Mouse (Mus musculus): ENCODE results near the gene D630045J12Rik. TPM values are rescaled to one million over a fixed set of nuclear protein-coding genes. Genes with fewer than 3 reads are reported as not detected.

The D630045J12Rik gene
- polyA plus RNA-seq, 1 experiment from 2014 or later, result 0.22 TPM

DNA sequence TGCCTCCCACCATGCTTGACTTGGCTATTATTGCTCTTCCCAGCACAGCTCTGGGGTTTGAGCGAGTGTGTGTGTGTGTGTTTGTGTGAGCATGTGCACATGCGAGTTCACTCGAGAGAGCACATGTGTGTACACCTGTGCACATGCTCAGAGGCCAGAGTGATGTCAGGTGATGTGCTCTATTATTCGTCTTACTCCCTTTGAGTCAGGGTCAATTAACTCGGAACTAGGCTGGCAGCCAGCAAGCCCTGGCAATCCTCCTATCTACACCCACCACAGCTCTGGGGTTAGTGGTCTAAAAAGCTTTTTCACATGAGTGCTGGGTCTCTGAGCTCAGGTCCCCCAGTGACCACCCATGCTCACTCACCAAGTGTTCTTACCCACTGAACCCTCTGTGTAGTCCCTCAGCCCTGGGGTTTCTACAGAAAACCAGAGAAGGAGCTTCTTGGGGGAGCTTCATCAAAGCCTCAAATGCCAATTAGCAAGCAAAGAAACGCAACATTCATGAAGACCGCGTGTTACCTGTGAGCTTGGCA is 11.4 kb downstream of the D630045J12Rik start:
- H3K9ac ChIP-seq, result no peak overlapping the region
- H3K4me1 ChIP-seq (replicated peaks), result no peaks in the 10 kb centered on the region
- no peak overlapping the region for H3K27ac ChIP-seq (replicated peaks)
- H3K9me3 ChIP-seq (replicated peaks), result no peaks in the 10 kb centered on the region
- no peaks in the 10 kb centered on the region for H3K36me3 ChIP-seq (replicated peaks)
- no peaks in the 10 kb centered on the region for H3K27me3 ChIP-seq
- ATAC-seq (ENCODE audit: insufficient read depth), result no peak
- no peak overlapping the region for H3K4me3 ChIP-seq (replicated peaks)
- WGBS (ENCODE audit: insufficient replicate concordance), result 65% methylated on average over 8 of the region's 8 CpGs
- no peak overlapping the region for H3K4me2 ChIP-seq

- H3K4me2 ChIP-seq, result no peak overlapping the region
- WGBS (ENCODE audit: insufficient replicate concordance), result 38% methylated on average over 4 of the region's 4 CpGs
- no peaks in the 10 kb centered on the region for H3K4me1 ChIP-seq (replicated peaks)
- no peak overlapping the region for H3K27ac ChIP-seq (replicated peaks)
- no peaks in the 10 kb centered on the region for H3K9me3 ChIP-seq (replicated peaks)
- H3K9ac ChIP-seq, result no peak overlapping the region
- no peaks in the 10 kb centered on the region for H3K36me3 ChIP-seq (replicated peaks)
- H3K4me3 ChIP-seq (replicated peaks), result no peak overlapping the region
- no peaks in the 10 kb centered on the region for H3K27me3 ChIP-seq
- no peak for ATAC-seq (ENCODE audit: insufficient read depth)
Observed at GRCm38 (mm10) chr6:38241508-38241907, 12.3 kb downstream of the D630045J12Rik start.

DNA sequence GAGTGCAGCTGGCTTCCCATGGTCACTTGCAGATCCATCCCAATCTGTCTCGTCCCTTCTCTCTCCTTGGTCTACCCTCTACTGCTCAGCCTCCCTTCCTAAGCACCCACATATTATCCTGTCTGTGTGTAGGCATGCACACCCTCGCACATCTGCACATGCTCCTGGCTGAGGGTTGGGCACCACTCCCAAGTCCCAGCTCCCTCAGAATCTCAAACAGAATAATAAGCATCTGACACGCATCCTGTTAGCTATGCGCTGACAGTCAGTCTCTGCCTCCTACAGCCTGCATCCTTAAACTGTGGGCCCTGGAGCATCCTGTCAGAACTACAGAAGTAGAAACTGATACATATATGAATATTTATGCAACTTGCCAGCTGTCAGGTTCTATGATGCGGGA is 13.2 kb downstream of the D630045J12Rik start:
- ATAC-seq (ENCODE audit: insufficient read depth), result no peak
- Histone ChIP-seq H3K4me3 (replicated peaks) (no peak overlapping the region), H3K27ac (replicated peaks) (no peak overlapping the region), H3K27me3 (no peaks in the 10 kb centered on the region), H3K4me2 (no peak overlapping the region), H3K4me1 (replicated peaks) (no peaks in the 10 kb centered on the region), H3K9me3 (replicated peaks) (no peaks in the 10 kb centered on the region), H3K9ac (no peak overlapping the region), H3K36me3 (replicated peaks) (no peaks in the 10 kb centered on the region)
- WGBS (ENCODE audit: insufficient replicate concordance), result 70% methylated on average over 5 of the region's 5 CpGs

- no peak overlapping the region for H3K27ac ChIP-seq (replicated peaks)
- H3K4me2 ChIP-seq, result no peak overlapping the region
- 63% methylated on average over 4 of the region's 4 CpGs for WGBS (ENCODE audit: insufficient replicate concordance)
- no peaks in the 10 kb centered on the region for H3K36me3 ChIP-seq (replicated peaks)
- H3K4me3 ChIP-seq (replicated peaks), result no peak overlapping the region
- H3K9me3 ChIP-seq (replicated peaks), result no peaks in the 10 kb centered on the region
- no peak for ATAC-seq (ENCODE audit: insufficient read depth)
- no peaks in the 10 kb centered on the region for H3K27me3 ChIP-seq
- no peak overlapping the region for H3K9ac ChIP-seq
- H3K4me1 ChIP-seq (replicated peaks), result no peaks in the 10 kb centered on the region
Observed at GRCm38 (mm10) chr6:38238382-38238781, 15.4 kb downstream of the D630045J12Rik start.

GRCm38 (mm10) chr6:38235991-38236658 is 17.7 kb downstream of the D630045J12Rik start:
- H3K4me2 ChIP-seq, result no peak overlapping the region
- H3K9me3 ChIP-seq (replicated peaks), result no peaks in the 10 kb centered on the region
- H3K4me1 ChIP-seq (replicated peaks), result no peaks in the 10 kb centered on the region
- no peak overlapping the region for H3K4me3 ChIP-seq (replicated peaks)
- ATAC-seq (ENCODE audit: insufficient read depth), result no peak
- H3K27me3 ChIP-seq, result no peaks in the 10 kb centered on the region
- 67% methylated on average over 7 of the region's 7 CpGs for WGBS (ENCODE audit: insufficient replicate concordance)
- no peaks in the 10 kb centered on the region for H3K36me3 ChIP-seq (replicated peaks)
- no peak overlapping the region for H3K27ac ChIP-seq (replicated peaks)
- no peak overlapping the region for H3K9ac ChIP-seq

DNA sequence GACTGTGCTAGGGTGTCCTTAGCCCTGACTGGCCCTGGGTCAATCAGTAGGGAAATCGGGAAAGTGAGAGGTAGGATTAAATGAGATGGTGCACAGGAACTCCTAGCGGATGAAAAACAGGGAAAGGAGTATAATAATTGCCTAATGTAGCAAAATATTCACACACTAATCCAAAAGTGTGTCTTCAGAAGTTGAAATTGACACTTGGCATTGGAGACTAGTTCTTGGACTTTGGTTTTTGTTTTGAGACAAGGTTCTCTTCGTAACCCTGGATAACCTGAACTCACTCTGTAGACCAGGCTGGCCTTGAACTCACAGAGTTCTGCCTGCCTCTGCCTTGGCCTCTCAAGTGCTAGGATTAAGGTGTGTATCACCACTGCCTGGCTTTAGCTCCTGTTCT is 20.0 kb downstream of the D630045J12Rik start:
- H3K27ac ChIP-seq (replicated peaks), result no peak overlapping the region
- ATAC-seq (ENCODE audit: insufficient read depth), result no peak
- H3K4me2 ChIP-seq, result no peak overlapping the region
- no peaks in the 10 kb centered on the region for H3K4me1 ChIP-seq (replicated peaks)
- WGBS (ENCODE audit: insufficient replicate concordance), result 60% methylated on average over 3 of the region's 3 CpGs
- H3K36me3 ChIP-seq (replicated peaks), result no peaks in the 10 kb centered on the region
- H3K9me3 ChIP-seq (replicated peaks), result no peaks in the 10 kb centered on the region
- H3K9ac ChIP-seq, result no peak overlapping the region
- no peak overlapping the region for H3K4me3 ChIP-seq (replicated peaks)
- H3K27me3 ChIP-seq, result no peaks in the 10 kb centered on the region

DNA sequence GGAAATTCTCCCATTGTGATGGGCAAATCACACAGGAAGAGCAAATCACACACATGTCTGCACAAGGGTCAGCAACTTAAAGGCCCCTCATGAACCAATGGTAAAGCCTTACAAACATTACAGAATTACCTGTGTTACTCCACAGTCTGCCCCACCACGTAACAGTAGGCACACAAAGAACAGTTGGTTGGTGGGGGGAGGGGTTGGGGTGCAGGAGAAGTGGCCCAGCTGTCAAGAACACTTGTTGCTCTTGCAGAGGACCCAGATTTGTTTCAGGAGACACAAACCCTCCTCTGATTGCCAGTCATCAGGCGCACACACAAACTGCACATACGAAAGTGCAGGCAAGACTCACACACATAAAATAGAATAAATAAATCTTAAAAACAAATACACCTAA is 20.9 kb downstream of the D630045J12Rik start:
- 51% methylated on average over 3 of the region's 3 CpGs for WGBS (ENCODE audit: insufficient replicate concordance)
- H3K36me3 ChIP-seq (replicated peaks), result no peaks in the 10 kb centered on the region
- no peaks in the 10 kb centered on the region for H3K27me3 ChIP-seq
- H3K4me1 ChIP-seq (replicated peaks), result no peaks in the 10 kb centered on the region
- H3K4me3 ChIP-seq (replicated peaks), result no peak overlapping the region
- no peak overlapping the region for H3K9ac ChIP-seq
- H3K9me3 ChIP-seq (replicated peaks), result no peaks in the 10 kb centered on the region
- H3K27ac ChIP-seq (replicated peaks), result no peak overlapping the region
- no peak overlapping the region for H3K4me2 ChIP-seq
- ATAC-seq (ENCODE audit: insufficient read depth), result no peak

GRCm38 (mm10) chr6:38231994-38232393 is 21.8 kb downstream of the D630045J12Rik start:
- H3K4me2 ChIP-seq, result no peak overlapping the region
- no peaks in the 10 kb centered on the region for H3K36me3 ChIP-seq (replicated peaks)
- no peaks in the 10 kb centered on the region for H3K4me1 ChIP-seq (replicated peaks)
- WGBS (ENCODE audit: insufficient replicate concordance), result 49% methylated on average over 4 of the region's 4 CpGs
- no peak overlapping the region for H3K9ac ChIP-seq
- H3K27ac ChIP-seq (replicated peaks), result no peak overlapping the region
- no peaks in the 10 kb centered on the region for H3K9me3 ChIP-seq (replicated peaks)
- ATAC-seq (ENCODE audit: insufficient read depth), result no peak
- H3K27me3 ChIP-seq, result no peaks in the 10 kb centered on the region
- no peak overlapping the region for H3K4me3 ChIP-seq (replicated peaks)

GRCm38 (mm10) chr6:38224079-38224478 is 29.7 kb downstream of the D630045J12Rik start:
- no peak overlapping the region for H3K4me2 ChIP-seq
- no peaks in the 10 kb centered on the region for H3K27me3 ChIP-seq
- WGBS (ENCODE audit: insufficient replicate concordance), result 27% methylated on average over 1 of the region's 1 CpGs
- H3K9me3 ChIP-seq (replicated peaks), result no peaks in the 10 kb centered on the region
- H3K36me3 ChIP-seq (replicated peaks), result no peaks in the 10 kb centered on the region
- no peak overlapping the region for H3K9ac ChIP-seq
- no peak for ATAC-seq (ENCODE audit: insufficient read depth)
- H3K27ac ChIP-seq (replicated peaks), result no peak overlapping the region
- H3K4me3 ChIP-seq (replicated peaks), result no peak overlapping the region
- H3K4me1 ChIP-seq (replicated peaks), result no peaks in the 10 kb centered on the region

- Histone ChIP-seq H3K9ac (no peak overlapping the region), H3K4me1 (replicated peaks) (no peaks in the 10 kb centered on the region), H3K9me3 (replicated peaks) (no peaks in the 10 kb centered on the region), H3K4me3 (replicated peaks) (no peak overlapping the region), H3K36me3 (replicated peaks) (no peaks in the 10 kb centered on the region), H3K27ac (replicated peaks) (no peak overlapping the region), H3K27me3 (no peaks in the 10 kb centered on the region), H3K4me2 (no peak overlapping the region)
- 82% methylated on average over 2 of the region's 2 CpGs for WGBS (ENCODE audit: insufficient replicate concordance)
- no peak for ATAC-seq (ENCODE audit: insufficient read depth)
Observed at GRCm38 (mm10) chr6:38219261-38219660, 34.5 kb downstream of the D630045J12Rik start.

- Histone ChIP-seq H3K27ac (replicated peaks) (no peak overlapping the region), H3K4me2 (no peak overlapping the region), H3K4me1 (replicated peaks) (no peaks in the 10 kb centered on the region), H3K9me3 (replicated peaks) (0 out of 2 replicates have a peak, but pooled peaks cover 3% of the 10 kb centered on the region), H3K9ac (no peak overlapping the region), H3K4me3 (replicated peaks) (no peak overlapping the region), H3K36me3 (replicated peaks) (no peaks in the 10 kb centered on the region), H3K27me3 (no peaks in the 10 kb centered on the region)
- 64% methylated on average over 14 of the region's 14 CpGs for WGBS (ENCODE audit: insufficient replicate concordance)
- ATAC-seq (ENCODE audit: insufficient read depth), result no peak
Observed at GRCm38 (mm10) chr6:38215448-38216110, 38.2 kb downstream of the D630045J12Rik start.

Measured in liver, embryonic 15.5 days (tissue).